Mouse (Mus musculus) frontal cortex, postnatal 14 days (tissue): ENCODE measurements around the gene Ypel1.

ENCODE experiments used
- DNase-seq, 2 experiments: peaks; one replicate each; pipeline ENCODE4 v3.0.0; 2022; ENCODE audit warnings: low spot score in 2 of 2

Gene Ypel1

GRCm38 (mm10) chr16:17069511-17070443 lies at the start of gene Ypel1:
Gene Ypel1 (plus strand): TSS chr16:17069696.
- DNase-seq = peak; percentile 62 to 79

- DNase-seq = no peak
These were observed 44.9 kb upstream of the Ypel1 start for GRCm38 (mm10) chr16:17024469-17025148.

- DNase-seq = no peak
These were observed 39.4 kb upstream of the Ypel1 start for GRCm38 (mm10) chr16:17029971-17030695.

DNA sequence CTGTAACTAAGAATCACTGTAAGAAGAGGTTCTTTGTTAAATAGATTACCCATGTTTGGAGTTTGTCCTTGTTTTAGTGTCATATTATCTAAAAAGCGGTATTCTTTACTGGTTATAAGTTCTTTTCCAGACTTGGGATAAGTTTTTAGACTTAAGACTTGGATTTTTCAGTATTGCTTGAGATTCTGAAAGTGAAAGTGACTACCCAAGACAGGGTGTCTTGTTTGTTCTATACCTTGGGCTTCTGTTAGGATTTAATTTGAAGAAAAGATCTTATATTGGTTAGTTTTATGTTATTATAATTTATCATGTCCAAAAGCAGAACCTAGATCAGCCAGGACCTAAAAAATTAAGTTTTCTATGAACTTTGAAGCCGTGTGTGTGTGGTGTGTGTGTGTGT lies 35.7 kb upstream of the Ypel1 start:
- DNase-seq = no peak

DNA sequence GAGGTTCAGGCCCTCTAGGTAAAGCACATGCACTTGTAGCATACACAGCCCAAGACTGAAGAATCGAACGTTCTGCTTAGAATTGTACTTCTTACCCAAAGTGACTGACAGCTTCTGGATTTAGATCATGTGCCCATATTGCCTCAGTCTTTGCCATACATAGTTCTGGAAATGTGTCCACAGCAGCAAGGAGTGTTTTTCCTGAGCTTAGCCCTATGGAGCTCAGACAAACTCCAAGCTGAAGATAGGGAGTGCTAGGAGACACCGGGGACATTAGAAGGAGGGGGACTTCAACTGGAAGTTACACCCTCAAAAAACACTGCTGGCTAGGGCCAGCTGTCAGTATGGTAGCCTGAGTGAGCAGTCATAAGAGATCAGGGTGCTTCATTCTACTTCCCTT lies 28.8 kb upstream of the Ypel1 start:
- no peak for DNase-seq

- DNase-seq = no peak
These were observed 28.1 kb upstream of the Ypel1 start for GRCm38 (mm10) chr16:17041417-17041816.

- no peak for DNase-seq
These were observed 25.2 kb upstream of the Ypel1 start for GRCm38 (mm10) chr16:17044320-17044719.

- no peak for DNase-seq
These were observed 24.2 kb upstream of the Ypel1 start for GRCm38 (mm10) chr16:17045287-17045686.

GRCm38 (mm10) chr16:17049886-17050285 lies 19.6 kb upstream of the Ypel1 start:
- no peak for DNase-seq

DNA sequence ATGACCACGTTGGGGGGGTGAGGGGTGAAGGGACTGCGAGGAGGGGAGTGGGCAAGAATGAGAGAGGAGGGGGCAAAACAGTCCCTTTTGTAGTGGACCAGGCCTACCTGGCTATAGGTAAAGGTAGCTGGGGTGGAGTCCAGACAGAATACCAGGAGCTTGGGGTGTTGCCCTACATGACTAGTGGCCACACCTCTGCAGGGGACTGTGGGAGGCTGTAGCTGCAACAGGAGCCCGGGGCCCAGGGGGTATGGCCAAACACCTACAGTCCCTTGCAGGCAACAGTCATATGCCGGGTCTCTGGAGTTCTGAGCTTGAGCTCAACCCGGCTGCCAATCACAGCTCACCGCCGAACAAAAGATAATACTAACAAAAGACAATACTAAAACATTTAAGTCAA lies 17.4 kb upstream of the Ypel1 start:
- DNase-seq = no peak

DNA sequence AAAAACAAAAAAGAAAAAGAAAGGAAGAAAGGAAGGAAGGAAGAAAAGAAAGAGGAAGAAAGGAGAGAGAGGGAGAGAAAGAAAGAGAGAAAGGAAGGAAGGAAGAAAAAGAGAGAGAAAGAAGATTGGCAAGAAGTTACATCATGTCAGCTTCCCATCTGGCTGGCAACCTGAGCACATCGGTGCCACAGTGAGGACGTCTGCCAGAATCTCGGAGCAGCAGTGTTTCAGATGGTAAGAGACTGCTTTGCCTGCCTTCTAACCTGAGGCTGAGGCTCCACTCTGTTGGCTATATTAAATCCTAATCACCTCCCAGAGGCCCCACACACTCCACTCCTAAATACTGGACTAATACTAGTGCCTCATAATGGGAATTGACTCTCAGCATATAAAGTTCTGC lies 15.6 kb upstream of the Ypel1 start:
- DNase-seq = no peak

DNA sequence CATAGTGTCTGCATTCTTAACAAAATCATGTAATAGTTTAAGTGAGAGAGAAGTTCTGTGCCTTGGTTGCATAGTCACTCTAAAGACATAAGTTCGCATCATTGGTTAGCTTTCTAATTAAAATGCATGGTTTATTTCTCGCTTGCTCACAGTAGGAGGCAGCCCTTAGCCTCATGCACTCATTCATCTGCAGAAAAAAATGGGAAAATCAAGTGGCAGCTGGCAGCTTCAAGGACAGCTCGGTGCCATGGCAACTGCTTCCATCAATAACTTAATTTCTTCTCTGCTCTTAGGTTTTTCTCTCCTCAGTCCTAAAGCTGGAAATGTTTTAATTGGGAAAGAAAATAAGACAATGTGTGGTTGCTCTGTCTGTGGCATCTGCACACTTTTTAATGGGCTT lies 13.9 kb upstream of the Ypel1 start:
- peak in 1 of 2 experiments; percentile 41 for DNase-seq

GRCm38 (mm10) chr16:17062338-17062737 lies 7.2 kb upstream of the Ypel1 start:
- no peak for DNase-seq

GRCm38 (mm10) chr16:17067552-17067951 lies 1.9 kb upstream of the Ypel1 start:
- no peak for DNase-seq

DNA sequence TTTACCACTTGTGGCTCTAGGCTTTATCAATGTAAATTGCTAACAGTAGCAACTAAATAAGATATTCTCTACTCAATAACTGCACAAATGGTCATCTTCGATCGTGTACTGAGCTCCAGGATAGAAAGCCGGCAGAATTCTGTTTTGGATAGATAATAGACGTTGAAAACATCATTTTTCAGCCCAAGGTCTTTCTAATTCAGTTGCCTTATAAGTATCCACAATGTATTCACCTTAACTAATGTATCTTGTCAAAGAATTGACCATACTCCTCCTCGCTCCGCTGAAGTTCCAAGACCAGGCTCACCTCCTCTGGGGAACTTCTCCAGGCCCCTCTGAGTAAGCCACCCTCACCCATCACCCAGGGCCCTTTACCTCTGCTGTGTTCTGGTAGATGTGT lies 1.2 kb downstream of the Ypel1 start:
- no peak for DNase-seq

GRCm38 (mm10) chr16:17073000-17073399 lies 3.5 kb downstream of the Ypel1 start:
- no peak for DNase-seq

GRCm38 (mm10) chr16:17076301-17076700 lies 6.8 kb downstream of the Ypel1 start:
- no peak for DNase-seq

- DNase-seq = no peak
These were observed 7.4 kb downstream of the Ypel1 start for GRCm38 (mm10) chr16:17076869-17077268.

- no peak for DNase-seq
These were observed 8.6 kb downstream of the Ypel1 start for GRCm38 (mm10) chr16:17078101-17078500.

DNA sequence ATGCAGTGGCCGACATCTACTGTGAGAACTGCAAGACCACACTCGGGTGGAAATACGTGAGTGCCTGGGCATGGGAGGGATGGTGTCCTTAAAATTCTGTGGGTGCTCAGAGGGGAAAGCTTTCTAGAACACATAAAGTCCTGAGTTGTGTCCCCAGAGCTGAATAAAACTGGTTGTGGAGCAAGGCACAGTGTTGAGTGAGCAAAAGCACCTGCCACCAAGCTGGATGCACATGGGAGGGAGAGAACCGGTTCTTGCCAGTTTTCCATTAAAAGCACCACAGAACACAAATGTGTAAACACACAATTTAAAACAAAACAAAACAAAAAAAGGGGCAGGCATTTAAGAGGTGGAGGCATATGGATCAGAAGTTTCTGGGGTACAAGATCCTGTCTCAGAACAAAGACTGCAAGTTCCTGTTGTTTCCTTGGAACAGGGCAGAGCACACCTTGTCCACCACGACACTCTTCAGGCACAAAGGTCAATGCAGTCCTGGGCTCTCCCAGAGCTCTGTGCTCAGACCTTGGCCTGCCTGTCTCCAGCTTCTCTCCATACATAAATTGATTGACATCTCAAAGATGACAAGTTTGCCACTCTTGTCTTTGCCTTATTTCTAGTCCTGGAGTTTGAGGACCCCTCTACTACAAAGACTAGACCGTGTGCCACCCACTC lies 12.8 kb downstream of the Ypel1 start:
- DNase-seq = no peak

GRCm38 (mm10) chr16:17085636-17086035 lies 16.1 kb downstream of the Ypel1 start:
- no peak for DNase-seq

GRCm38 (mm10) chr16:17086241-17086640 lies 16.7 kb downstream of the Ypel1 start:
- no peak for DNase-seq
